Mouse (Mus musculus) bone marrow, adult 2 months (tissue): Measurements from ENCODE around the gene Ugt1a8. TPM values are rescaled to one million over a fixed set of nuclear protein-coding genes. Genes with fewer than 3 reads are reported as not detected.
"Not testable (repeated sequence)": the region's sequence is repeated elsewhere in the genome, so short reads cannot be mapped to it uniquely, and the experiment has no call there.

ENCODE experiments used
- H3K27ac ChIP-seq: fragments of 200-500 bp; 2 replicates; pipeline ENCODE4 v1.5.1; 2012; ENCODE audit warnings: low read depth, mild to moderate bottlenecking, control low read depth, inconsistent platforms, low read length; ENCODE audit not compliant: control insufficient read depth, poor library complexity, insufficient read depth
- H3K4me1 ChIP-seq: fragments of 200-500 bp; 2 replicates; pipeline ENCODE4 v1.6.1; 2011; ENCODE audit warnings: low read length; ENCODE audit not compliant: control insufficient read depth, insufficient read depth
- H3K4me3 ChIP-seq: fragments of 200-500 bp; replicated peaks from 2 replicates; pipeline ENCODE3; 2011; ENCODE audit warnings: mild to moderate bottlenecking, low read depth, low read length, control low read depth; ENCODE audit not compliant: control insufficient read depth
- CTCF ChIP-seq: fragments of 200-500 bp; IDR thresholded peaks from 2 replicates; pipeline ENCODE4 v1.5.1; 2011; ENCODE audit warnings: low read length, control low read depth; ENCODE audit not compliant: control insufficient read depth, insufficient read depth
- POLR2A ChIP-seq: fragments of 200-500 bp; IDR thresholded peaks from 2 replicates; pipeline ENCODE4 v1.6.1; 2011; ENCODE audit warnings: low read depth, mild to moderate bottlenecking, control low read depth, low read length, borderline replicate concordance; ENCODE audit not compliant: control insufficient read depth
- WGBS: fragments of 180-500 bp; shearing (Covaris S2); methylation state at CpG from one replicate; pipeline ENCODE4 v1.1.7; 2018; 5-methylcytosine and 5-hydroxymethylcytosine counted together
- polyA plus RNA-seq: library from polyadenylated mRNA; stranded (reverse); fragments of >200 nt; gene quantifications from 2 replicates; pipeline ENCODE4 v1.2.4, GENCODE M21; 2011; ENCODE audit warnings: low replicate concordance; ENCODE audit not compliant: missing spikeins, insufficient read depth, insufficient read length

Gene Ugt1a8
- polyA plus RNA-seq = not detected in 2 replicates

- WGBS = 75% methylated on average over 3 of the region's 3 CpGs
- no peaks in the 10 kb centered on the region; the same call in 1 of the 2 replicates for H3K4me1 ChIP-seq
- H3K4me3 ChIP-seq = no peak within 1 kb of the TSS
- TF ChIP-seq CTCF (no peak), POLR2A (no peak)
- no peak within 1 kb of the TSS for H3K27ac ChIP-seq
These were observed at the start of gene Ugt1a8 for GRCm38 (mm10) chr1:88087513-88087912. TSS of gene Ugt1a8 (plus strand) at chr1:88087813.

GRCm38 (mm10) chr1:88043044-88043443, 44.6 kb upstream of the Ugt1a8 start:
- 25% methylated on average over 1 of the region's 2 CpGs for WGBS

DNA sequence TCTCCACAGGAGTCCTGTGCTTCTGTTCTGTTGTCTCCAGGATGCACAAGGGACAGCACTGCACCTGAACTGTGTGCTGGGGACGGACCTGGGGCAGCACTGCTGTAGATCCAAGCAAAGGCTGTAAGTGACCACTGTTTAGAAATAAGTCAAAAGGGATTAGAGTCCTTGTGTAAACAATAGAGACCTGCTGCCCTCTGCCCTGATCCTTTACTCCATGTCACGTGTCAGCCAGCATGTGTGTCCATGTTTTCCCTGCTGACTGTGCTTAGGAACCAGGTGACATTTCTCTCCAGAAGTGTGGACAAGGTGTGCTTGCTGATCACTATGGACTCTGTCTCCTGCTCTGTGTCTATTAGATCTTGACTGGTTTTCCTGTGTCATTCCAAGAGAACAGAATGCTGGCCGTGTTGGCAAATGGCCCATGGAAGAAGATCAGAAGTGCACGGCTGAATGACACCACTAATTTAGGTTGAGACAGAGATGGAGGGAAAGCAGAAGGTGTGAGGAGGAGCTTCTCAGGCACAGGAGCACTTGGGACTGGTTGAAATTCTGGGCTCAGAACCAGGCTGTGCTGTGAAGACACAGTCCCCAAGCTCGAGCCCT, 42.7 kb upstream of the Ugt1a8 start:
- not testable (repeated sequence) for H3K4me3 ChIP-seq, H3K4me1 ChIP-seq, H3K27ac ChIP-seq
- 81% methylated on average over 4 of the region's 5 CpGs for WGBS

More at GRCm38 (mm10) chr1:88043044-88043443, 44.6 kb upstream of the Ugt1a8 start:
- not testable (repeated sequence) for H3K4me3 ChIP-seq, H3K27ac ChIP-seq, H3K4me1 ChIP-seq

DNA sequence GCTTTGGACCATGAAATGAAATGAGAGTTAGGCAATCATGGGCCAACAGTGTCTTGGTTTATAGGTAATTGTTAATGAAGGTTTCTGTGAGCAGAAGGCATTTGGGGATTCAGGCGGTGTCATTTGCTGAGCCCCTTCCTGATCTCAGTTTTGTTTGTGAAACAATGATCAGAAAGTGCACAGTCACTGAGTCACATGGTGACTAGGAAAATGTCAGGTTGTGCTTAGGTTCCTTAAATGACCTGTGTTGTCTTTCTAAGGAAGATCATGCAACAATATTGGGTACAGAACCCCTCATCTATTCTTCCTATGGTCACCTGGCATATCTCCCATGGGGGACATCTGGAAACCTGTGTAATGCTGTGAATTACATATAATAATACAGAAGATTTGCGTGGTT, 40.2 kb upstream of the Ugt1a8 start:
- not testable (repeated sequence) for H3K27ac ChIP-seq, H3K4me1 ChIP-seq, H3K4me3 ChIP-seq
- 66% methylated on average over 2 of the region's 2 CpGs for WGBS

DNA sequence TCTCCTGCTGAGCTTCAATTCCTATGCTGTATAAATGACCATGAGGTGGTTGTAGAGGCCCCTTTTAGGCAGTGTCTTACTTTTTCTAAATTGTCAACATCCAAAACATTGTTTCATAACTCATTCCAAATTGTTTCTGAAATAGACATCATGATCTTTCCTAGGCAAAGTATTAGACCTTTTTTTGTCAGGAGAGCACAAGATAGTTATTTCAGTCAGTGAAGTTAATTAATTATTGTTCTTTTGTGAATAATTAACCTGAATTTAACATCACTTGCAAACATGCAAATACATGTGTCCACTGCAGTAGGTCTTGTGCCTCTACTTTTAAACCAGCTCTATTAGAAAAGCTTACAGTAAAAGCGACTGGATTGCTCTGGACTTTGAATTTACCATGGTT, 32.5 kb upstream of the Ugt1a8 start, which contains the start of gene Ugt1a10:
Gene Ugt1a10, plus strand, starts transcription at position 301 of the 400 bp plus-strand sequence.
- TF ChIP-seq CTCF = no peak
- TF ChIP-seq POLR2A = no peak
- 60% methylated on average over 1 of the region's 1 CpGs for WGBS
- Histone ChIP-seq H3K4me1 (no peaks in the 10 kb centered on the region), H3K4me3 (no peak within 1 kb of the TSS), H3K27ac (no peak within 1 kb of the TSS)

DNA sequence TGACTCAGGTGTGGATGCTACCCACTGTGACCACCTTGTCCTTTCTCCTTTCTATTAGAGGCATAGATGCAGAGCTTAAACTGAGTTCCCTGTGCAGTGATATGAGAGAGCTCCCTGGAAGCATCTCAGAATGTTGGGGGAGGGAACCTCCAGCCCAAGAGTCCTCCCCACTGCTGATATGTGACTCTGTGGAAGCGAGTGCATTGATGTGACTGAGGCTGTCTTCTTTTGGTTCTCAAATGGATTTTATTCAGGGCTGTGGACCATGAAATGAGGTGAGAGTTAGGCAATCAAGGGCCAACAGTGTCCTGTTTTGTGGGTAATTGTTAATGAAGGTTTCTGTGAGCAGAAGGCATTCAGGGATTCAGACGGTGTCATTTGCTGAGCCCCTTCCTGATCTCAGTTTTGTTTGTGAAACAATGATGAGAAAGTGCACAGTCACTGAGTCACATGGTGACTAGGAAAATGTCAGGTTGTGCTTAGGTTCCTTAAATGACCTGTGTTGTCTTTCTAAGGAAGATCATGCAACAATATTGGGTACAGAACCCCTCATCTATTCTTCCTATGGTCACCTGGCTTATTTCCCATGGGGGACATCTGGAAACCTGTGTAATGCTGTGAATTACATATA, 21.0 kb upstream of the Ugt1a8 start:
- not testable (repeated sequence) for H3K27ac ChIP-seq, H3K4me1 ChIP-seq, H3K4me3 ChIP-seq
- WGBS = 23% methylated on average over 1 of the region's 2 CpGs

- no peak for TF ChIP-seq POLR2A
- no peak for TF ChIP-seq CTCF
- H3K27ac ChIP-seq = no peak within 1 kb of the TSS
- no peaks in the 10 kb centered on the region for H3K4me1 ChIP-seq
- 75% methylated on average over 2 of the region's 2 CpGs for WGBS
- H3K4me3 ChIP-seq = no peak within 1 kb of the TSS
These were observed 17.1 kb upstream of the Ugt1a8 start, which contains the start of gene Ugt1a9 for GRCm38 (mm10) chr1:88070495-88070894. TSS of gene Ugt1a9 (plus strand) at chr1:88070800.

- 80% methylated on average over 4 of the region's 4 CpGs for WGBS
- no peak for TF ChIP-seq POLR2A
- TF ChIP-seq CTCF = no peak
- no peaks in the 10 kb centered on the region for H3K4me1 ChIP-seq
- no peak overlapping the region for H3K4me3 ChIP-seq
- H3K27ac ChIP-seq = no peak overlapping the region
These were observed 16.7 kb upstream of the Ugt1a8 start for GRCm38 (mm10) chr1:88070902-88071301.

- no peaks in the 10 kb centered on the region for H3K4me1 ChIP-seq
- H3K4me3 ChIP-seq = no peak overlapping the region
- WGBS = 77% methylated on average over 2 of the region's 2 CpGs
- TF ChIP-seq POLR2A (no peak), CTCF (no peak)
- H3K27ac ChIP-seq = no peak overlapping the region
These were observed 13.1 kb upstream of the Ugt1a8 start for GRCm38 (mm10) chr1:88074471-88074870.
